Mouse (Mus musculus): Measurements from ENCODE around the gene Apold1. TPM values are rescaled to one million over a fixed set of nuclear protein-coding genes. Genes with fewer than 3 reads are reported as not detected.

Apold1 gene
- polyA plus RNA-seq, 1 experiment, result 0.03 TPM

DNA sequence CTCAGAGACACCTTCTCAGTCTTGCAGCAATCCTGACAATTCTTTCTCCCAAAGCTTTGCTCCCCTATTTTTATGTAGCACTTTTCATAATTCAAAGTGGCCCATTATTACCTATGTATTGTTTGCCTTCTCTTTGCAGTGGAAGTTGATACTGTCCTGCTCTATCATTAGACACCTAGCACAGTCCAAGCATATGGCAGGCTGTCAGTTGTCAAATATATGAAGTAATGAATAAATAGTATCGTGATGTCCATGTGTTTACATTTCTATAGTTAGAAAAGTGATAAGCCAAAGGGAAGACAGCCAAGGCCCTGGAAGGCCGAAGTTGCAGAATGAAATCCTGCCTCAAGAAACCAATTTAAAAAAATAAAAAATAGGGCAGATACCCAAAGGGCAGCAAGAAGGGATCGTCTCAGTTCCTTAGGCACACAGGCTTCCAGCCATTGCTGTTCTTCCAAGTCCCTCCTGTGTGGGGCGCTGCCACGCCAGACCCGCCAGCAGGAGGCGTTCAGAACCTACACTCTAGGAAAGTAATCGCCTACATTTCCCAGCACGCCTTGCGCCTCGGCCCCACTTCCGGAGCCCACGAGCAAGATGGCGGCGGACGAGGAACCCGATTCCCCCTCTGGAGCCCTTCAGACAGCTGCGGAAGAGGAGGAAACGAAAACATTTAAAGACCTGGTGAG is 29.7 kb downstream of the Apold1 start, which contains the start of gene Ddx47:
Ddx47 (plus strand) TSS at position 565 of the 686 bp plus-strand sequence.
- peak within 1 kb of the TSS; percentile 72 for H3K4me3 ChIP-seq (replicated peaks)
- peaks cover 33% of the 10 kb centered on the region for H3K36me3 ChIP-seq (ENCODE audit: control insufficient read depth)
- peaks cover 22% of the 10 kb centered on the region for H3K4me1 ChIP-seq (ENCODE audit: control insufficient read depth)
- TF ChIP-seq GATA1 (IDR thresholded peaks at IDR 0.05; ENCODE audit: low read length), result no peak
- no peak for TF ChIP-seq TAL1 (IDR thresholded peaks at IDR 0.05; ENCODE audit: low read length)
- H3K27me3 ChIP-seq (ENCODE audit: control insufficient read depth), result no peaks in the 10 kb centered on the region
- H3K9me3 ChIP-seq (ENCODE audit: control insufficient read depth, low read length), result no peaks in the 10 kb centered on the region

DNA sequence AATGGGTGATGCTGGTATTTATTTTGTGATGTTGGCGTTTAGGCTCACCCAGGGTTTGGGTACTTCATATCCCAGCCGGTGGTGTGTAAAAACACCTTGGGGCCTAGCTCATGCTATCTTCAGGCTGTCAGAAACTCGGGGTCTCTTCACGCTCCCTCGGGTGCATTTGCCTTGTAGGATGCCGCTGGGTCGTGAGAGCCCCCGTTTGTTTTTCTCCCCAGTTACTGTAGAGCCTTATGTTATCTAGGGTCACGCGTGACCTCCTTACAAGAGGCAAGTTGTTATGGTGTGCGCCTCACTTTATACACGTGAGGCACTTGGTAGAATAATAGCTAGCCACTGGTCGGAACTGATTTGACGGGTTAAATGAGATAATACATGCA is 30.2 kb downstream of the Apold1 start:
- Histone ChIP-seq H3K4me1 (ENCODE audit: control insufficient read depth) (peaks cover 16% of the 10 kb centered on the region), H3K9me3 (ENCODE audit: control insufficient read depth, low read length) (no peaks in the 10 kb centered on the region), H3K27me3 (ENCODE audit: control insufficient read depth) (no peaks in the 10 kb centered on the region), H3K36me3 (ENCODE audit: control insufficient read depth) (peaks cover 38% of the 10 kb centered on the region), H3K4me3 (replicated peaks) (peak overlapping the region; percentile 72)
- TF ChIP-seq GATA1 (IDR thresholded peaks at IDR 0.05; ENCODE audit: low read length) (no peak), TAL1 (IDR thresholded peaks at IDR 0.05; ENCODE audit: low read length) (no peak)

DNA sequence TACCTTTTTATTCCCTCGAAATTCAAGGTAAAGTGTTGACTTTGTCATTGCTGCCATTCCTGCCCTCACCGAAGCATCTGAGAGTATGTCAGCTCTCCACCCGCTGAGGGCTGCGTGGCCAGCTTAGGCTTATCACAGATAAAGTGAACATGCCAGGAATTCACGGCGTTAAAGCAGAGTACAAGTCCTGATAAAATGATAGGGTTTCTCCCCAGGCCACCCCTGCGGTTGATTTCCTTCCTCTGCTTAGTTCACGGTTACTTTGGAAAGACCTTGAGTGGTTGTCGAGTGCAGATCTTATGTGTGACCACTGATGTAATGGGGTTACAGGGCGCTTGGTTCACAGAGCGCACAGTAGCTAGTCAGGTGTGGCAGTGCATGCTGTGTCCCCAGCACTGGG is 35.7 kb downstream of the Apold1 start:
- no peak for TF ChIP-seq TAL1 (IDR thresholded peaks at IDR 0.05; ENCODE audit: low read length)
- TF ChIP-seq GATA1 (IDR thresholded peaks at IDR 0.05; ENCODE audit: low read length), result no peak
- H3K27me3 ChIP-seq (ENCODE audit: control insufficient read depth), result no peaks in the 10 kb centered on the region
- no peak overlapping the region for H3K4me3 ChIP-seq (replicated peaks)
- H3K36me3 ChIP-seq (ENCODE audit: control insufficient read depth), result peaks cover 93% of the 10 kb centered on the region
- H3K9me3 ChIP-seq (ENCODE audit: control insufficient read depth, low read length), result no peaks in the 10 kb centered on the region
- peaks cover 7% of the 10 kb centered on the region for H3K4me1 ChIP-seq (ENCODE audit: control insufficient read depth)

DNA sequence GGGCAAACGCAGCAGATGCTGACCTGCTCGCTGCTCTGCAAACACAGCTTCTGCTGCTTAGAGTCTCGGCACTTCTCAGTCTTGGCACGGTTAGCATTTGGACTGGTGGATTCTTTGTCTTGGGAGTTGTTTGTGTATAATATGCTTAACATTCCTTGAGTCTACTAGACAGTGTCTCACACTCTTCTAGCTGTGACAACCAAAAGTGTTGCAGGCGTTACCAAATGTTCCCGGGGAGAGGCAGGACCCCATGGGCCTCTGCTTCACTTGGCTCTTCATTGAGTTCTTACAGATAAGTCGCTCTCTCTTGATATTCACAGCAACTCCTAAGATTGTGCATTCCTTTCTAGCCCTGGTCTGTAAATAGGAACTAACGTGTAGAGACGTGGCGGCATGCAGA is 38.0 kb downstream of the Apold1 start:
- Histone ChIP-seq H3K9me3 (ENCODE audit: control insufficient read depth, low read length) (no peaks in the 10 kb centered on the region), H3K27me3 (ENCODE audit: control insufficient read depth) (no peaks in the 10 kb centered on the region), H3K36me3 (ENCODE audit: control insufficient read depth) (peaks cover 100% of the 10 kb centered on the region), H3K4me3 (replicated peaks) (no peak overlapping the region), H3K4me1 (ENCODE audit: control insufficient read depth) (peaks cover 3% of the 10 kb centered on the region; the same call in 1 of the 2 replicates)
- no peak for TF ChIP-seq GATA1 (IDR thresholded peaks at IDR 0.05; ENCODE audit: low read length)
- no peak for TF ChIP-seq TAL1 (IDR thresholded peaks at IDR 0.05; ENCODE audit: low read length)

DNA sequence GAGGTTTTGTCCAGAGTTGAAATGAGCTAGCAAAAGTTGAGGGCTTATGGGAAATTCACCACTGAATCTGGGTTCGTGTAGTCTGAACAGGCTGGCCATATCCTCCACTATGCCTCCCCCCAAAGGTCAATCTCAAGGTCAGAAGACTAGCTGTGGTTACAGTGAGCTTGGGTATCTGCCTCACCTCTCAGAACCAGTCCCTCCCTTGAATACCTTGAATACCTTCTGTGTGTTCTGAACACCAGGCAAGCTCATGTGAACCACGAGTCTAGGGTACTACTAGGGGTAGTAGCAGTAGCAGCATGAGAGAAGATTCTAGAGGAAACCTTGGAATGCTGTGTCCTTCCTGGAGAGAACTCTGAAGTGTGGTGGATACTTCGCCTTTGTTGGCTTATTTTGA is 40.1 kb downstream of the Apold1 start:
- Histone ChIP-seq H3K27me3 (ENCODE audit: control insufficient read depth) (no peaks in the 10 kb centered on the region), H3K36me3 (ENCODE audit: control insufficient read depth) (peaks cover 87% of the 10 kb centered on the region), H3K9me3 (ENCODE audit: control insufficient read depth, low read length) (no peaks in the 10 kb centered on the region)

DNA sequence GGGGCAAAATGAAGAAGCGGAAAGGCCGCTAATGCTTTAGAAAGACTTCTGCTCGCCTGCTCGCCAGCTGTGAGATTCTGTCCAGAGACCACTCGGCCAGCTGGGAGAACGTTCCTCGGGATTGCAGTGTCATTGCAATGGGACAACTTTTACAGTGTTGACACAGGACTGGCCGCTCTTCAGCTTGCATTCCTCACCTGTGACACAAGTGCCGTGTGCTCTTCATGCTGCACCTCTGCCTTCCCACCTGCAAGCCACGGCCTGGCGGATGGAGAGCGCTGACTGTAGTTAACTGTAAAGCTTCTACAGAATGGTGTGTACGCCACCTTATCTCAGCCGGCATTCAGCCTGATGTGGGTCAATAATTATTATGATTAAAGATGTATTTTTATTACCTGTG is 41.9 kb downstream of the Apold1 start:
- peaks cover 70% of the 10 kb centered on the region for H3K36me3 ChIP-seq (ENCODE audit: control insufficient read depth)
- H3K27me3 ChIP-seq (ENCODE audit: control insufficient read depth), result no peaks in the 10 kb centered on the region
- TF ChIP-seq TAL1 (IDR thresholded peaks at IDR 0.05; ENCODE audit: low read length), result no peak
- TF ChIP-seq GATA1 (IDR thresholded peaks at IDR 0.05; ENCODE audit: low read length), result no peak
- H3K4me1 ChIP-seq (ENCODE audit: control insufficient read depth), result no peaks in the 10 kb centered on the region
- H3K9me3 ChIP-seq (ENCODE audit: control insufficient read depth, low read length), result no peaks in the 10 kb centered on the region
- no peak overlapping the region for H3K4me3 ChIP-seq (replicated peaks)

More for the DNA sequence above, 40.1 kb downstream of the Apold1 start:
- Histone ChIP-seq H3K4me3 (replicated peaks) (no peak overlapping the region), H3K4me1 (ENCODE audit: control insufficient read depth) (peaks cover 3% of the 10 kb centered on the region; the same call in 1 of the 2 replicates)
- TF ChIP-seq GATA1 (IDR thresholded peaks at IDR 0.05; ENCODE audit: low read length) (no peak), TAL1 (IDR thresholded peaks at IDR 0.05; ENCODE audit: low read length) (no peak)

DNA sequence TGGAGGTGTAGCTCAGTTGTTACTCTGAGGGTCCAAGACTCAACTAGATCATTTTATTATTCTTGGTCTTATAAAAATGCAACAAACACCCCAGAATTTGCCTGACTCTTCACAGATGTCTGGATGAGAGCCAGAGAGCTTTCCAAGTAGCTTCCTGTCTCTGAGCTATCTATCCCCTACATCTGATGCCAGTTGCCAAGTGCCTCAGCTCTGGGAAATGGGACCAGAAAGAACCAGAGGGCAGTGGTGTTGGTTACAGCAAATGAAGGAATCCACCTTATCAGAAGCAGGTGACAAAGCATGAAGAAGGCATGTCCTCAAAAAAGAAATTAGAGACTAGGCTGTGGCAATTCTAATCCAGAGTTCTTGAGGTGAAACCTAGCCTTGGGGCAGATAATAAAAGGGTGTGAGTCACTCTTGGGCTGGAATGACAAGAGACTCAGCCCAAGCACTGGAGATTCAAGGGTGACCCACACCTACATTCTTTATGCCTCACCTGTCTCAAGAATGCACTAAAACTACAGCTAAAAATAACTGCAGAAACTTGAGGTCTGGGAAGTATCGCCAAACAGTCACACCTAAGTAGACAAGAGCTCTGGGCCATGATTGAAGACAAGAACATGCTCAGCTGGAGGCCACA is 43.4 kb downstream of the Apold1 start:
- TF ChIP-seq GATA1 (IDR thresholded peaks at IDR 0.05; ENCODE audit: low read length) (no peak), TAL1 (IDR thresholded peaks at IDR 0.05; ENCODE audit: low read length) (no peak)
- H3K36me3 ChIP-seq (ENCODE audit: control insufficient read depth), result peaks cover 55% of the 10 kb centered on the region
- H3K4me1 ChIP-seq (ENCODE audit: control insufficient read depth), result no peaks in the 10 kb centered on the region
- no peaks in the 10 kb centered on the region for H3K27me3 ChIP-seq (ENCODE audit: control insufficient read depth)
- no peaks in the 10 kb centered on the region for H3K9me3 ChIP-seq (ENCODE audit: control insufficient read depth, low read length)
- no peak overlapping the region for H3K4me3 ChIP-seq (replicated peaks)

DNA sequence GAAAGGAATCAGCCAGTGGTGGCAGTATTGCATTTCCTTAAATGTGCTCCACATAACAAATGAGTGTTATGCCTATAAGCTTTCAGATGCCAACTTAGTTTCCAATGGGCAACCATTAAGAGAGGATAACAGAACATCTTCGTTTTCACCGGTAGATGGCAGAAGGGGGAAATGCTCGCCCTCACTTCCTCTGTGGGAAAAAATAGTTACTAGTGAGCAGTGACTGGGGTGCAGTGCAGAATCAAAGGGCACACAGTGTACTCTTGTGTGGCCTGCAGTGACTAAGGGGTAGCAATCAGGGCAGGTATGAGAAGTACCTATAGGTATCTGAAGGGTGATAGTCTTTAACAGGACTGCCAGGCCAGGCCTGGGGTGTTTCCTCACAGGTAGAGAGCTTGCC is 44.7 kb downstream of the Apold1 start:
- Histone ChIP-seq H3K36me3 (ENCODE audit: control insufficient read depth) (peaks cover 41% of the 10 kb centered on the region), H3K27me3 (ENCODE audit: control insufficient read depth) (no peaks in the 10 kb centered on the region), H3K4me1 (ENCODE audit: control insufficient read depth) (no peaks in the 10 kb centered on the region), H3K9me3 (ENCODE audit: control insufficient read depth, low read length) (no peaks in the 10 kb centered on the region), H3K4me3 (replicated peaks) (no peak overlapping the region)
- TF ChIP-seq GATA1 (IDR thresholded peaks at IDR 0.05; ENCODE audit: low read length) (no peak), TAL1 (IDR thresholded peaks at IDR 0.05; ENCODE audit: low read length) (no peak)

DNA sequence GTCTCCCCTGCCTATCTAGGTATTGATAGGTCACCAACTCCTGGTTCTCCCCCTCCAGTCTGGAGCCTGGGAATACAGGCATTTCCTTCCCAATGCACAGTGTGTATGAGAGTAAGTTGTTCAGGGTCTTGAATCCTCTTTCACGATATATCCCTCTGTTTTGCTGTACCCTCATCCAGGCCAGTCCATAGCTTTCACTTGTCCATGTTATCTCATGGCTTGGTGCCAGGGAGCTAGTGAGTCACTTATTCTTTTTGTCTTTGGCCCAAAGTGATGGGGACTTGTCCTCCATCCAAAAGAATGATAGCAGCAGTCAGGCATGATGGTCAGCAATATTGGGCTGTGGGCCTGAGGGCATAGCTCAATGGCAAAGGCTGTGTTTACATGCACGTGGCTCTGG is 45.2 kb downstream of the Apold1 start:
- Histone ChIP-seq H3K4me1 (ENCODE audit: control insufficient read depth) (no peaks in the 10 kb centered on the region), H3K9me3 (ENCODE audit: control insufficient read depth, low read length) (no peaks in the 10 kb centered on the region), H3K27me3 (ENCODE audit: control insufficient read depth) (no peaks in the 10 kb centered on the region), H3K4me3 (replicated peaks) (no peak overlapping the region), H3K36me3 (ENCODE audit: control insufficient read depth) (peaks cover 36% of the 10 kb centered on the region)
- TF ChIP-seq GATA1 (IDR thresholded peaks at IDR 0.05; ENCODE audit: low read length), result no peak
- no peak for TF ChIP-seq TAL1 (IDR thresholded peaks at IDR 0.05; ENCODE audit: low read length)
